Mouse (Mus musculus) MEL-GATA-1-ER (cell line): Measurements from ENCODE around the gene Pde4d.
A peak's percentile ranks its signal among the peaks of the same experiment; 100 is the strongest.

Experiments used
- DNase-seq: peaks from one replicate; pipeline ENCODE4 v3.0.0-alpha.2; 2012; ENCODE audit warnings: low read depth; ENCODE audit errors: extremely low read depth

The Pde4d gene

GRCm38 (mm10) chr13:108596938-108597337, 147.2 kb downstream of the Pde4d start:
- DNase-seq = no peak

DNA sequence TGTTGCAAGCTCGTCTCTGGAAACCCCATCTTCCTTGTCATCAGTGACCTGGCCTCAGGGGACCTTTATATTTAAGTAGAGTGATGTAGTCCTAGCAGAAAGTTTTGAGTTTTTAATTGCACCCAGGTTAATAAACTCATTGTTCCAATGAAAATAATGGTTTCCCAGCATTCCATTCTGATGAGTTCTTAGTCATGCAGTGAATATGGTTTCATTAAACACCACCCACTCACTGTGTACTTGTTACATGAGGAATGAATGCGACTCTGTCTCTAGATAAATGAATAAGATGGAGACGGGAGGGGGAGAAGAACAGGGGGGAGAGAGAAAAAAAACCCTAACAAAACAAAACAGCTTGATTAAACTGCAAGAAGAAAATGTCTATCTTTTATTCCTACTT, 148.9 kb downstream of the Pde4d start:
- no peak for DNase-seq

DNA sequence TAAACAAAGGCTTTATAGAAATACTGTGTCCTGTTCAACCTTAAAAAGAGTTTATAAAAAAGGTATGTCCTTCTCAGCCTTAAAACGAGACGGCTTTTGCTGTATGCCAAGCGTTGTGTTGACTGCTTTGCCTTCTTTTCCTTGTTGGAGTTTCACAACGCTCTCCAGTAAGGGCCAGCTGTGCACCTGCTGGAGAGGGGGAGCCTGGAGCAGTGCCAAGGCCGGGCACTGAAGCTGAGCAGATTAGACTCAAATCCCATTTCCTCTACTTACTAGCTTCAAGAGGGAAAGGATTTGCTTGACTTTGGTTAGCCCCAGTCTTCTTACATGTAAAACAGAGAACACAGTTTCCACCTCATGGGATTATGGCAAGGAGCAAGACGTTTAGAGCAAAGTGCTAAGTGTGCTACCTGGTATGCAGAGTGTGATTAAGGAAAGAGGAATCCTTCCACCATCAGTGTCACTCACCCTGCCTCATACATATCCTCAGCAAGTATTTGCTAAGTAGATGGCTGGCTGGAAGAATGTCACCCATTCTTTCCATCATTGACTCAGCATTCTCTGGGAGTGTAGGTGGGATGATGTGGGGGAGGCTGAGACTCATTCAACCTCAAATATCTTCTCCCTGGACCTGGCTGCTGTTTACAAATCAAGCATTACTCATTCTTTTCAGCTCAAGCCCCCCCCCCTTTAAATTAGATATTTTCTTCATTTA, 149.6 kb downstream of the Pde4d start:
- no peak for DNase-seq

DNA sequence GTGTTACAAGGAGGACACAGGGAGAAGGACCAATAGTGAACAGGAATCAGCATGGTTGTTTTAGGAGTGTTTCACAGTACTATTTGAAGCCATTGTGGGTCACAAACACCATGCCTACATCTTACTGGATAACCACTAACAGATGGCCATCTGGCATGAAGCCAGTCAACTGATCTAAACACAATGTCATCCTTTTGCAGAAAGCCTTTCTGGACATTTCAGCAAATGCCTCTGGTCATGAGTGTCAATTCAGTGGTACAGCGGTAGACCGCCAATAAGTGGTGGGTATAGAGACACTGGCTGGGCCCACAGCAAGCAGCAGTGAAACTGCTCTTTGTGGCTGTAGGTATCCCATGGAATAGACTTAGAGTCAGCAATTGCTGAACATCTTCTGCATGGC, 151.3 kb downstream of the Pde4d start:
- DNase-seq = no peak

GRCm38 (mm10) chr13:108603502-108603901, 153.8 kb downstream of the Pde4d start:
- no peak for DNase-seq

DNA sequence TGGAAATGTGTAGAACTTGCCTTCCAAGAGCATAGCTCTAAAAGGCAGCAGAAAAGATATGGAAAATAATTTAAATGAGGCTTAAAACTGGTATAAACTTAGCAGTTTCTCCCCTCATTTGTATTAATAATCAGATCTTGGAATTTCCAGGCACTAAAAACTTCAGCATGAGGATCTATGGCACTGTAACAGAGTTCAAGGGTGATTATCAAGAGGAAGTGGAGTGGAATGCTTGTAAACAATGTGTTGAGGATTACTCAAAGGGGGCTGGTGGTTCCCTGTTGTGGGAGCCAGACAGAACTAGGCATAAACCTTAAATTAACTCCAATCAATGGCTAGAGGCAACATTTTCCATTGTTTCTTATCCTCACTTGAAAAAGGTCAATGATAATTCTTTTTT, 154.5 kb downstream of the Pde4d start:
- DNase-seq = no peak

- no peak for DNase-seq
These were observed 168.5 kb downstream of the Pde4d start for GRCm38 (mm10) chr13:108618207-108618606.

GRCm38 (mm10) chr13:108622681-108623080, 172.9 kb downstream of the Pde4d start:
- no peak for DNase-seq

DNA sequence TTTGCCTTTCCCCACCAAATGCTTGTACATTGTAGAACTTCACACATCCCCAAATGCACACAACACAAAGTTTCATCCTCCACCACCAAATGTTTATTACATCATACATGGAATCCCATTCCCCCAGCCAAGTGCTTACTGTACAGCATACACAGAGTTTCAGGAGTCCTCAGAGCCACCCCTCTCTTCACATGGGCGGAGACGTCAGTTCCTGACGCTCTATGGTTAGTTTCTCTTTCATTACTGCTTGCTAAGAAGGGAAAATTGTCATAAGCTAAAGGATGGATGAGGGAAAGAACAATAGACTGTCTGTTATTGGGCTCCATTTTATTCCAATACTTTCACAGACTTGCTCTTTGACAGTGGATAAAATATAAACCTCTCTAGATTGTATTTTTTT, 174.2 kb downstream of the Pde4d start:
- no peak for DNase-seq

GRCm38 (mm10) chr13:108626166-108626565, 176.4 kb downstream of the Pde4d start:
- no peak for DNase-seq

- no peak for DNase-seq
These were observed 178.8 kb downstream of the Pde4d start for GRCm38 (mm10) chr13:108628501-108628900.

- DNase-seq = no peak
These were observed 180.8 kb downstream of the Pde4d start for GRCm38 (mm10) chr13:108630576-108630975.

GRCm38 (mm10) chr13:108631222-108631621, 181.5 kb downstream of the Pde4d start:
- no peak for DNase-seq

- no peak for DNase-seq
These were observed 186.8 kb downstream of the Pde4d start for GRCm38 (mm10) chr13:108636526-108636925.

- no peak for DNase-seq
These were observed 192.5 kb downstream of the Pde4d start for GRCm38 (mm10) chr13:108642259-108642658.

DNA sequence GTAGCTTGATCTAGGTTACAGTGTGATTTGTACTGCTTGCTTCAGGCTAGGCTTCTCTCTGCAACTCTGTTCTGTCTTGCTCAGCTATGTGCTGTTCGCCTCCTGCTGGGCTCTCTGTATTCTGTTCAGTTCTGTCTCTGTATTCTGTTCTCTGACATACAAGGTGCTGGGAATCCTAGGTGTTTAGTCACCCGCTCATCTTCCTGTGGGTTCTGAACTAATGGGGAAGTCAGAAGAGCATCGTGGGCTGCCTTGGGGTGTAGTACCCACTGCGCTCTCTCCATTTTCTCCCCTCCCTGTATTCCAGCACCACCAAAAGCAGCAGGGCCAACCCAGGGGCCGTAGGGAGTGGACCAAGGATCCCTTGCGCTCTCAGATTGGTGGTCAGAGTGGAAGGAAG, 197.1 kb downstream of the Pde4d start:
- DNase-seq = no peak

DNA sequence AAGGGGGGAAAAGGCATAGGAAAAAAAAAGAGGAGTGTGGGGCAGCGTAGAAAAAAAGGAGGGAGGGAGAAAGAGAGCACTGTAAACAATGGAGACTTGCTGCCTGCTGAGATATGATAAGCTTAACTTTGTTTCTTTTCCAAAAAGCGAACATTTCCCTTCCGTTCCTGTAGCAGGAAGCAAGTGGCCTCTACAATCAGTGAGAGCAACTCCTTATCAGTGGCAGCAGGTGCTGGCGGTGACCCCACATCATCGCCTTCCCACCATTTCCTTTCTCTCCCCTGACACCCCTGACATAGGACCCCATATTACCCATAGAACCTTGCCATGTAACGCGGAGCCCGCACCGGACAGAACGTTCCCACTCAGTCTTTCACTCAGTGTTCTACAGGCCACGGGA, 197.5 kb downstream of the Pde4d start:
- DNase-seq = no peak

DNA sequence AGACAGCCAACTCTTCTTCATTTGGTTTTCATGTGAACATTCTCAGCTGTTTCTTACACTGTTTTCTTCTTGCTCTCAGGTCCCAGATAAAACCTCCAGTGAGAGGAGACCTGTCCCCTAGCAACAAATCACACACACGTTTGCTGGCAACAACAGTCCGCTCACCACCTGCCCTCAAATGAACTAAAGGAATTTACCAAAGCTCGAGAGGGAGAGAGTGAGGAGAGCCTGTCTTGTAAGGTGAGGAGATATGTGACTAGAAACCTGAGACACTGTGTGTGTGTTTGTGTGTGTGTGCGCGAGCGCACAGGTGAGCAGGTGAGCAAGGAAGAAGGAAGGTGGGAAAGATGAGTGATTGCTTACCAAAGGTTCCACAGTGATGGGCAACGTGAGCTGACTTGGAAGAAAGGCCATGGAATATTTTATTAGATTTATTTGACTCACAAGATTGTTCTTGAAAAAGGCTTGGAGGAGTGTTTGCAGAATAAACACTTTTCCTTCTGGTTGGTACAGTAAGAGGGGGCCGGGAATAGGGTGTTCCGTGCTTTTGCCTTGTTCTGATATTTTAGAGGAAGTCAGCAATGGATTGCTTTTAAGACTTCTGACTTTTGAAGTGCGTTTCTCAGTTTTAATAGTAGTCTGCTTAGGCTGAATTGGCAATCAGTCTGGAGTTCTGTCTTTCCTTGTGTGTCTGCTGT, 204.4 kb downstream of the Pde4d start:
- DNase-seq = no peak

DNA sequence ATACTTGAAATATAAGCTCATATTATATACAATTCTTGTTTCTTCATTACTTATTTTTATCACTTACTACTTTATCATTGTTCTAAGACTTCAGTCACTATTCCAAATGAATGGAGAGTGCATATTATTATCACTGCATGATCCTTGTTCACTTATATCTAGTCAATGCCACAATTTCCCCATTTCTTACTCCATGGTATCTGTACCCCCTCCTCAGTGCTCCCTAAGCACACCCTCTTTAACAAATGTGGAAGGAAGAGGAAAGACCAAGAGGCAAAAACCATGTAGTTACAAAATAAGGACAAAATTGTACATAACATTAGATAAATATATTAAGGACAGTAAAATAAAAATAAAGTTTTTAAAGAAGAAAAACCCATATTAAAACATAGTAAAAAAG, 216.8 kb downstream of the Pde4d start:
- no peak for DNase-seq

GRCm38 (mm10) chr13:108667077-108667476, 217.3 kb downstream of the Pde4d start:
- DNase-seq = peak; percentile 57

DNA sequence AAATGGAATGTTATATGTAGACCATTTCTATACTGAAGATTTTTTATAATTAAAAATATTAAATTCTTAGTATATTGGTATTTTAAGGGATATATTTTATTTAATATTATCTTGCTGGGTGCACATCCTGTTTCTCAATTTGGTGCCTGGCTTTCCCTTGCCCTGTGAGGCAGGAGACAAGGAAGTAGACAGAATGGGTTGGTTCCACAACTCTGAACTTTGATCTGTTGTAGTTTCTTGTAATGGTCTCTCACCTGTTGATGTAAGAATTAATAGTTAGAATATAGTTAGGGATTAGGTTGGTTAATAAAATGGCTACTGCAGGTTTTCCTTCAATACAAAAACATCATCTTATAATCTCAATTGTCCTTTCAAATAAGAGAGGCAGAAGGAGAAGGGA, 227.3 kb downstream of the Pde4d start:
- no peak for DNase-seq

DNA sequence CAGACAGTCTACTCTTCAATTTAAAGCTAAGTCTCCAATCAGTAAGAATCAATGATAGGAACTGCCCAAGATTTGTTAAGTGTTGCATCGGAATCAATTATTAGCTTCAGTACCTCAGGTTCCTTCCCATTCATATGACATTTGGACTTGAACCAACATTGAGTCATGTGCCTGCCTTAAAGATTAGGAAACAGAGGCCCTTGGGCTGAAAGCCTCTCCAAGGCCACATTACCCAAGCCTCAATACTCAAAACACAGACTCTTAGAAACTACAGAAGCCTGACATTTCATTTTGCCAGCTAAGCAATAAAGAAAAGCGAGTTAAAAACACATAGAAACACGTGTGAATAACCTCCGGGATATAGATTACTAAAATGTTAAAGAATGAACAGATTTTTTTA, 233.3 kb downstream of the Pde4d start:
- DNase-seq = no peak

GRCm38 (mm10) chr13:108685817-108686216, 236.1 kb downstream of the Pde4d start:
- DNase-seq = no peak
